Mouse (Mus musculus) ES-E14 (cell line): ENCODE measurements around the gene Slmap. TPM values are rescaled to one million over a fixed set of nuclear protein-coding genes. Genes with fewer than 3 reads are reported as not detected.
"Not testable (repeated sequence)": the region's sequence is repeated elsewhere in the genome, so short reads cannot be mapped to it uniquely, and the experiment has no call there.

ENCODE experiments used
- DNase-seq: peaks from one replicate; pipeline ENCODE4 v3.0.0-alpha.2; 2013; ENCODE audit warnings: low read depth, low spot score
- H3K27ac ChIP-seq: 2 replicates; pipeline ENCODE4 v1.5.1; 2012; ENCODE audit warnings: low read depth, mild to moderate bottlenecking, low read length, moderate library complexity, mixed read lengths; ENCODE audit not compliant: poor library complexity, insufficient read depth, severe bottlenecking
- H3K36me3 ChIP-seq: 2 replicates; pipeline ENCODE4 v1.6.1; 2012; ENCODE audit warnings: mild to moderate bottlenecking, low read length, moderate library complexity, mixed read lengths; ENCODE audit not compliant: control insufficient read depth, poor library complexity, insufficient read depth, severe bottlenecking
- H3K4me1 ChIP-seq, 2 experiments: fragments of 150-350 bp in 1 of 2; sonication (generic) in 1 of 2; 2 replicates each; pipeline ENCODE4 v1.6.1; 2012; ENCODE audit warnings: low read length in 2 of 2, mild to moderate bottlenecking in 1 of 2, mixed read lengths in 1 of 2; ENCODE audit not compliant: control insufficient read depth in 2 of 2, insufficient read depth in 2 of 2, poor library complexity in 1 of 2
- H3K4me3 ChIP-seq, 2 experiments: fragments of 150-350 bp in 1 of 2; sonication (generic) in 1 of 2; 2 replicates each; pipeline ENCODE4 v1.5.1; 2012; ENCODE audit warnings: low read length in 2 of 2, low read depth in 1 of 2, mild to moderate bottlenecking in 1 of 2, mixed read lengths in 1 of 2; ENCODE audit not compliant: insufficient read depth in 1 of 2, poor library complexity in 1 of 2, severe bottlenecking in 1 of 2
- H3K9ac ChIP-seq: 2 replicates; pipeline ENCODE4 v1.6.1; 2012; ENCODE audit warnings: low read depth, mild to moderate bottlenecking, low read length, mixed read lengths; ENCODE audit not compliant: poor library complexity, insufficient read depth, severe bottlenecking
- H3K9me3 ChIP-seq: fragments of 150-350 bp; sonication (generic); 2 replicates; pipeline ENCODE4 v1.6.1; 2012; ENCODE audit warnings: low read depth, mild to moderate bottlenecking, low read length; ENCODE audit not compliant: control insufficient read depth, insufficient read depth
- CHD2 ChIP-seq: IDR thresholded peaks from 2 replicates; pipeline ENCODE4 v1.6.1; 2014; ENCODE audit warnings: mild to moderate bottlenecking, low read depth, low read length, inconsistent platforms
- HCFC1 ChIP-seq: IDR thresholded peaks from 2 replicates; pipeline ENCODE4 v1.6.1; 2012; ENCODE audit warnings: low read length, inconsistent platforms, borderline replicate concordance; ENCODE audit not compliant: insufficient read depth
- MAFK ChIP-seq: IDR thresholded peaks from 2 replicates; pipeline ENCODE4 v1.6.1; 2014; ENCODE audit warnings: mild to moderate bottlenecking, low read depth, low read length, inconsistent platforms; ENCODE audit not compliant: insufficient read depth
- ZC3H11A ChIP-seq: IDR thresholded peaks from 2 replicates; pipeline ENCODE4 v1.6.1; 2012; ENCODE audit warnings: low read depth, mild to moderate bottlenecking, inconsistent platforms, low read length, borderline replicate concordance
- ZNF384 ChIP-seq: IDR thresholded peaks from 2 replicates; pipeline ENCODE4 v1.6.1; 2012; ENCODE audit warnings: low read depth, low read length, inconsistent platforms
- in situ Hi-C, 2 experiments: fragments of 600-800 bp; cut with MboI; formaldehyde crosslinking; loops; one replicate each; pipeline ENCODE4 v1.15.1; 2025; ENCODE audit warnings: low sequenced_read_pairs in 2 of 2, inconsistent platforms in 1 of 2; ENCODE audit not compliant: unreplicated experiment in 2 of 2
- total RNA-seq: library from RNA; depleted of rRNA; stranded (reverse); fragments of 300-350 nt; gene quantifications from 2 replicates; pipeline ENCODE4 v1.2.3, GENCODE M21; 2012

Gene Slmap
- total RNA-seq, 1 experiment, result 45.2 TPM

- Histone ChIP-seq H3K4me3 (no peak overlapping the region), H3K9me3 (no peaks in the 10 kb centered on the region), H3K27ac (no peak overlapping the region), H3K36me3 (no peaks in the 10 kb centered on the region; the same call in 1 of the 2 replicates), H3K4me1 (no peaks in the 10 kb centered on the region), H3K9ac (no peak overlapping the region)
- in situ Hi-C loops, result no loop called here
- TF ChIP-seq MAFK, result no peak
- no peak for TF ChIP-seq HCFC1
- no peak for TF ChIP-seq ZC3H11A
- TF ChIP-seq CHD2, result no peak
- TF ChIP-seq ZNF384, result no peak
- no peak for DNase-seq
These were observed 142.9 kb downstream of the Slmap start for GRCm38 (mm10) chr14:26391866-26392265.

- H3K4me3 ChIP-seq, H3K27ac ChIP-seq, H3K4me1 ChIP-seq, DNase-seq, H3K9ac ChIP-seq, H3K36me3 ChIP-seq, in situ Hi-C loops, H3K9me3 ChIP-seq: not testable (repeated sequence)
These were observed 145.8 kb downstream of the Slmap start for GRCm38 (mm10) chr14:26388961-26389360.

- in situ Hi-C loops, H3K4me1 ChIP-seq, H3K9me3 ChIP-seq, H3K4me3 ChIP-seq, H3K9ac ChIP-seq, DNase-seq, H3K36me3 ChIP-seq, H3K27ac ChIP-seq: not testable (repeated sequence)
These were observed 147.7 kb downstream of the Slmap start for GRCm38 (mm10) chr14:26386999-26387398.

GRCm38 (mm10) chr14:26385659-26386058, 149.1 kb downstream of the Slmap start:
- not testable (repeated sequence) for H3K4me1 ChIP-seq, H3K9me3 ChIP-seq

GRCm38 (mm10) chr14:26379071-26379470, 155.7 kb downstream of the Slmap start:
- no peaks in the 10 kb centered on the region for H3K9me3 ChIP-seq
- no peaks in the 10 kb centered on the region for H3K36me3 ChIP-seq
- DNase-seq, result peak; percentile 69
- H3K4me1 ChIP-seq, result peaks cover 0 to 10% of the 10 kb centered on the region in 2 experiments; a peak in 1 of 4 replicates
- in situ Hi-C loops, result no loop called here
- peak overlapping the region; percentile 42; the same call in 1 of the 2 replicates for H3K27ac ChIP-seq
- H3K9ac ChIP-seq, result no peak overlapping the region
- TF ChIP-seq CHD2 (no peak), HCFC1 (no peak), MAFK (peak; percentile 98), ZNF384 (no peak), ZC3H11A (no peak)
- H3K4me3 ChIP-seq, result no peak overlapping the region

More at GRCm38 (mm10) chr14:26385659-26386058, 149.1 kb downstream of the Slmap start:
- H3K27ac ChIP-seq, in situ Hi-C loops, DNase-seq, H3K36me3 ChIP-seq, H3K9ac ChIP-seq, H3K4me3 ChIP-seq: not testable (repeated sequence)
